Mouse (Mus musculus): Measurements from ENCODE around the gene Pogk. TPM values are rescaled to one million over a fixed set of nuclear protein-coding genes. Genes with fewer than 3 reads are reported as not detected.

Pogk gene
- total RNA-seq, 4 experiments from 2014 or later: 9.6 to 15.1 (median 10.4) TPM

DNA sequence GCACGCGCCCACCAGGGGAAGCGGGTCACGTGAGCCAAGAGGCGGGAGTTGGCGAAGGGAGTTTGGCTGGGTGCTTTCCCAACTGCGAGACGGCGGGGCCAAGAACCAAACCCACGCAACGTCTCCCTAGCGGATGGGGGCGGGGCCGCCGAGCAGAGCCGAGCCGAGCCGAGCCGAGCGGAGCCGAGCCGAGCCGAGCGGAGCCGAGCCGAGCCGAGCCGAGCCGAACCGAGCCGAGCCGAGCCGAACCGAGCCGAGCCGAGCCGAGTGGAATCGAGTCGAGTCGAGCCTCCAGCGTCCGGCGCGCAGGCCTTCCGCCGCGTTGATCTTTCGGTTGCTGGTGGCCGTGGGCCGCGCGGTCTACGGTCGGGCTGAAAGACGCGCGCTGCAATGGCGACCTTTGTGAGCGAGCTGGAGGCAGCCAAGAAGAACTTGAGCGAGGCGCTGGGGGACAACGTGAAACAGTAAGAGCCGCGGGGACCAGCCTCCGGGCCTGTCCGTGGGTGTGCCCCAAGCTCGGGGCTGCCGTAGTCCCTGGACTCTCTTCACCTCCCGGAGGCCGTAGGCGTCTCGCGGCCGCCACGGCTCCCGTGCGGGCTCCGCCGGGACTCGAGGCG lies 30.5 kb downstream of the Pogk start, which contains the start of gene Tada1:
Tada1 (plus strand) TSS at position 85 of the 617 bp plus-strand sequence.
- DNase-seq (ENCODE audit: low spot score): peak; percentile 91

- DNase-seq (ENCODE audit: low spot score): no peak
Measured at GRCm38 (mm10) chr1:166378431-166379012, 31.1 kb downstream of the Pogk start.

DNA sequence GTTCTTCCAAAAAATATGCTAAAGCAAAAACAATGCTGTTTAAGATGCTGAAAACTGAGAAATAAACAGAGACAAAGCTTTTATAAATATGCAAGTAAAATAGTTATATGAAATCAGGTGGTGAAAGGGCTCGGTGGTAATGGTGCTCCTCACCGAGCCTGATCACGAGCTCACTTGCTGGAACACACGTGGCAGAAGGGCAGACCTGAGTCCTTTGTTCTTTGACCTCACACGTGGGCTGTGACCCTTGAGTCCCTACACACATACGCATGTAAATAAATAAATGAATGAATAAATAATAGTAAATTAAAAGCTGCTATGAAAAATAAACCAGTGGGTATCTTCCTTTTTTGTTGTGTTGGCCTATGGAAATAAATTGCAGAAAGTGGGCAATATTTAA lies 32.5 kb downstream of the Pogk start:
- no peak for DNase-seq (ENCODE audit: low spot score)

GRCm38 (mm10) chr1:166363122-166363521 lies 46.5 kb downstream of the Pogk start:
- no peak for DNase-seq (ENCODE audit: low spot score)

- no peak for DNase-seq (ENCODE audit: low spot score)
Measured at GRCm38 (mm10) chr1:166362659-166363058, 47.0 kb downstream of the Pogk start.

DNA sequence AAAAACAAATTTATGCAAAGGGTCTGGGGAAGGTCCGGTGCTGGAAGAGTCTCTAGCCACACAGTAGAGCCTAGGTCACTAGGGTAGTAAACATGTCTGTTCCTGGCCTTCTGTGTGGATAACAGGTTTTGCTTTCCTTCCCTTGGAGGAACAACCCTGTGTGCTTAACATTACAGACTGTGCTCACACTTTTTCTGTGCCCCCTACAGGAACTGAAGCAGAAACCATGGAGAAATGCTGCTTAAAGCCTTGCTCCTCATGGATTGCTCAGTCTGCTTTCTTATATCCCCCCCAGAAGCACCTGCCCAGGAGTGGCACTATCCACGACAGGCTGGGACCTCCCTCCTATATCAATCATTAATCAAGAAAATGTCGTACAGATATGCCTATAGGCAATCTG lies 47.8 kb downstream of the Pogk start:
- no peak for DNase-seq (ENCODE audit: low spot score)

DNA sequence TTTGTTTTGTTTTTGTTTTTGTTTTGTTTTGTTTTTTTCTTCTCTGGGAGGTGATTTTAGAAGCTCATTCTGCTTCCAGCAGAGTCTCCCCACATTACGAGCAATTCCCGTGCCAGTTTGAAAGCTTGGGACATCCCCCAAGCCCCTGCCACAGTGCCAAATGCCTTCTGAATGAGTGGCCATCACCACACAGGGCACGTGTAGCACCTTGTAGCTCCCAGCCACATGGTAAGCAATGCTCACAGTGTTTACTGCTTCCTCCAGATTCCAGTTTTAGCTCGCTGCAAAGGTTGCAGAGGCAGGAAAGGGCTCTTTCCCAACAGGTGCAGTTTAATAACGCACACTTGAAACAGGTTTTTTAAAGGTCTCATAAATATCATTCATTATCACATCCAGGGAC lies 48.8 kb downstream of the Pogk start:
- DNase-seq (ENCODE audit: low spot score): no peak

GRCm38 (mm10) chr1:166360157-166360855 lies 49.4 kb downstream of the Pogk start:
- DNase-seq (ENCODE audit: low spot score): peak; percentile 79

- no peak for DNase-seq (ENCODE audit: low spot score)
Measured at GRCm38 (mm10) chr1:166349751-166350150, 59.9 kb downstream of the Pogk start.

DNA sequence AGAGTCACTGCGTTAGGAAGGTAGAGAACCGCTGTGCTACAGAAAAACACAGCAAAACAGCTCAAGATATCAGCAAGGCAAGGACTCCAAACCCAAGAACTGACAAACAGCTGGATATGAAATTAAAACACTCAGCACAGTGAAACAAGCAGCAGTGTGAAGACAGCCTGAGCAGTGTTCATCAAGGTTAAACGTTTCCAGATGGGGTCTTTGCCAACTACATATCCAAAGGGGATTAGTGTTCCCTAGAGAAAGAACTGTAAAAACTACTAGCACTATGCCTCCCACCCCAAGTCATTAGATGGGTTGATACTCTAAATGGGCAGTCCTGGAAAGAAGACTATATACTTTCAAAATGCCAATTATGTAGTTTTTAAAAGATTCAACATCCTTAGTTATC lies 60.3 kb downstream of the Pogk start:
- no peak for DNase-seq (ENCODE audit: low spot score)

- no peak for DNase-seq (ENCODE audit: low spot score)
Measured at GRCm38 (mm10) chr1:166346906-166347305, 62.8 kb downstream of the Pogk start.

DNA sequence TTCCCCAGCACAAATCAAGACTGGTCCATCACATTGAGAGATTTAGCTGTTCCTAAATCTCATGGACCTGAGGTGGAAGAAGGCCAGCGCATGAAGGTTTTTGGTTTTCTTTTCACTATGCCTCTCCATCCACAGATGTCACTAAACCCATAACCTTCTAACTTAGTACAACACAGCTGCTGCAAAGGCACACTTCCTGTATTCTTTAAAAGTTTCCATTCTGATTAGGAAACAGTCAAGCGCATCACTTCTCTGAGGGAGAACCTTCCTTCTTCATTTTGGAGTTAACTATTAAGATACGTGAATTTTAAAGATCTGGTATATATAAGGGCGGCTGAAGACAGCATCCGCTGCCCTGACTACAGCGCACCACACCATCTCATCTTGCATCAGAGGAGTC lies 64.1 kb downstream of the Pogk start:
- DNase-seq (ENCODE audit: low spot score): no peak

DNA sequence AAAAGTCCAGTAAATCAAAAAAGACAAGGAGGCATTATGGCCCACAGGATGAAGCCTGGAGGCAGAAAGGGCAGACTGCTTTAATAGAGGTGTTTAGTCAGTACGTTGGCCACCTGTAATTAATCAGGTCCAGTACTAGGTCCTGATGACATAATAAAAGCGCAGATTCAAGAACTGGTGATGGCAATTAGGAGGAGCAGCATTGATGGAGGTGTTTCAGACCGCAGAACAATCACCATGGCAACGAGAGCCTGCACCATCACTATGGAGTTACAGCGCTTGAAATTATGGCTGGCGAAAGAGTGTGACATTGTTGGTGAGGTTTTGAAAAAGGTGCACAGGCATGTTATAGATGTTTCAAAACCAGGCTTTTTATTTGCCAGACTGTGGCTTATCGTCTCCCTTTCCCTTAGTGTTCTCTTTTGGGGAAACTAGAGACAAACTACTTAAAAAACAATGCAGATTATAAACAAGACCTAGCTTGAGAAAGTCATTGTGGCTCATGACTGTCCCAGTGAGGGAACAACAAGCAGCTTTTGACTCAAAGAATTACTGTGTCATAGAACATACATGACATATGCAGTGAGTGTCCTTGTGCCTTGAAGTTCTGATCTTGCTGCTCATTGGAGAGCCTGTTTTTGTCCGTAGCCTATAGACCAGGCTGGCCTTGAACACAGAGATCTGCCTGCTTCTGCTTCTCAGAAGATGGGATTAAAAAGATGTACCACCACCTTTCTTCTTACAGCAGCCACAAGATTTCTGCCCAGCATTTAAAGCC lies 65.2 kb downstream of the Pogk start:
- DNase-seq (ENCODE audit: low spot score): no peak

- no peak for DNase-seq (ENCODE audit: low spot score)
Measured at GRCm38 (mm10) chr1:166343586-166343985, 66.1 kb downstream of the Pogk start.

DNA sequence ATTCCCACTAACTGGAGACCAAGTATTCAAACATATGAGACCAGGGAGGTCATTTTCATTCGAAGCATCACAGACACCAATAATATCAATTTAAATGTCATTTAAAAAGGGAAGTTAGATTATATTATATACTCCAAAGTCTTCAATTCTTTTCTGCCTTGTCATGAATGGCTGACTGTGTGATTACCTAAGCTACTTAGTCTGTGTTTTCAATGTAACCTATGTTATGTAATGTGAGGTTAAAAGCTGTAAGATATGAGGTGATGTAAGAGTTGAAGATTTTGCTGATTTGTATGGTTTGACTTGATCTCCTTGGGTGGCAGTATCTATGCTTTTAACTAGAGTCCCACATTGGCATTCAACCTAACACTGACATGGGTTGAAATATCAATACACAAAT lies 67.1 kb downstream of the Pogk start:
- DNase-seq (ENCODE audit: low spot score): no peak

GRCm38 (mm10) chr1:166342060-166342459 lies 67.6 kb downstream of the Pogk start:
- DNase-seq (ENCODE audit: low spot score): no peak

- peak; percentile 16 for DNase-seq (ENCODE audit: low spot score)
Measured at GRCm38 (mm10) chr1:166339110-166339509, 70.6 kb downstream of the Pogk start.

Other genes starting within 250 kb of the Pogk start
- gene Mael, start 171.1 kb downstream of the Pogk start, total RNA-seq (2022): not detected
- 1 to 10 TPM; 2.7 to 3.2 (median 2.9) TPM for gene Ildr2, start 155.7 kb downstream of the Pogk start, total RNA-seq (2022)
- 1 to 10 TPM; 6.3 to 8.5 (median 7.2) TPM for gene Tada1, start 30.8 kb downstream of the Pogk start, total RNA-seq (2022)
- gene Gm4846, start 87.7 kb upstream of the Pogk start, total RNA-seq (2022): not detected
- gene Gm4847, start 237.8 kb upstream of the Pogk start, total RNA-seq (2022): not detected

Data from heart, adult 8-10 months (tissue).